Mouse (Mus musculus) thymus, postnatal 25 days (tissue): ENCODE data around the gene Cand1.

Experiments
- DNase-seq: peaks from one replicate; pipeline ENCODE4 v3.0.0; 2022

Cand1 gene

GRCm38 (mm10) chr10:119239969-119240721 is at the start of gene Cand1:
Cand1 (minus strand) TSS chr10:119240055.
- DNase-seq: peak; percentile 100

GRCm38 (mm10) chr10:119278871-119279270 is 39.0 kb upstream of the Cand1 start:
- DNase-seq: no peak

GRCm38 (mm10) chr10:119274333-119274732 is 34.5 kb upstream of the Cand1 start:
- no peak for DNase-seq

- DNase-seq: no peak
Observed at GRCm38 (mm10) chr10:119272536-119272935, 32.7 kb upstream of the Cand1 start.

GRCm38 (mm10) chr10:119272005-119272404 is 32.1 kb upstream of the Cand1 start:
- no peak for DNase-seq

GRCm38 (mm10) chr10:119271101-119271500 is 31.2 kb upstream of the Cand1 start:
- no peak for DNase-seq

GRCm38 (mm10) chr10:119270384-119270985 is 30.6 kb upstream of the Cand1 start:
- DNase-seq: no peak

GRCm38 (mm10) chr10:119264761-119265160 is 24.9 kb upstream of the Cand1 start:
- no peak for DNase-seq

GRCm38 (mm10) chr10:119262821-119263220 is 23.0 kb upstream of the Cand1 start:
- no peak for DNase-seq

GRCm38 (mm10) chr10:119257876-119258275 is 18.0 kb upstream of the Cand1 start:
- no peak for DNase-seq

GRCm38 (mm10) chr10:119244146-119244545 is 4.3 kb upstream of the Cand1 start:
- DNase-seq: no peak

- no peak for DNase-seq
Observed at GRCm38 (mm10) chr10:119240722-119241089, 851 bp upstream of the Cand1 start.

- no peak for DNase-seq
Observed at GRCm38 (mm10) chr10:119239633-119239968, 254 bp downstream of the Cand1 start.

GRCm38 (mm10) chr10:119238985-119239631 is 747 bp downstream of the Cand1 start:
- peak; percentile 41 for DNase-seq

- no peak for DNase-seq
Observed at GRCm38 (mm10) chr10:119231526-119231925, 8.3 kb downstream of the Cand1 start.

GRCm38 (mm10) chr10:119230703-119231102 is 9.2 kb downstream of the Cand1 start:
- DNase-seq: no peak

- DNase-seq: no peak
Observed at GRCm38 (mm10) chr10:119230074-119230669, 9.7 kb downstream of the Cand1 start.

- DNase-seq: no peak
Observed at GRCm38 (mm10) chr10:119223686-119224085, 16.2 kb downstream of the Cand1 start.

- no peak for DNase-seq
Observed at GRCm38 (mm10) chr10:119221631-119222030, 18.2 kb downstream of the Cand1 start.

- no peak for DNase-seq
Observed at GRCm38 (mm10) chr10:119219415-119219814, 20.4 kb downstream of the Cand1 start.

- peak; percentile 12 for DNase-seq
Observed at GRCm38 (mm10) chr10:119218274-119219080, 21.4 kb downstream of the Cand1 start.

GRCm38 (mm10) chr10:119212443-119212842 is 27.4 kb downstream of the Cand1 start:
- no peak for DNase-seq

GRCm38 (mm10) chr10:119211251-119211650 is 28.6 kb downstream of the Cand1 start:
- no peak for DNase-seq
